Mouse (Mus musculus) E14TG2a.4 (cell line): ENCODE measurements around the gene Plscr1.

Experiments used
- CTCF ChIP-seq: conservative IDR thresholded peaks from 2 replicates; pipeline ENCODE4 v1.5.1; 2014; ENCODE audit warnings: low read length
- NANOG ChIP-seq: IDR thresholded peaks from 2 replicates; pipeline ENCODE4 v1.6.1; 2014; ENCODE audit warnings: borderline replicate concordance, low read length, mixed read lengths

GRCm38 (mm10) chr9:92265719-92266118 lies 16.2 kb downstream of the Plscr1 start:
- no peak for TF ChIP-seq CTCF
- no peak for TF ChIP-seq NANOG
